Mouse (Mus musculus) layer of hippocampus, adult 2 months (tissue): ENCODE data around the gene Snx21. TPM values are rescaled to one million over a fixed set of nuclear protein-coding genes. Genes with fewer than 3 reads are reported as not detected.
A peak's percentile ranks its signal among the peaks of the same experiment; 100 is the strongest.

Experiments
- DNase-seq, 2 experiments: peaks; one replicate each; pipeline ENCODE4 v3.0.0; 2022; ENCODE audit warnings: low spot score in 2 of 2
- H3K27ac ChIP-seq: fragments of 200-600 bp; 2 replicates; pipeline ENCODE4 v1.8.1; 2022
- H3K4me3 ChIP-seq: fragments of 200-600 bp; 2 replicates; pipeline ENCODE4 v1.8.1; 2022; ENCODE audit warnings: mild to moderate bottlenecking
- CTCF ChIP-seq: fragments of 200-600 bp; conservative IDR thresholded peaks from 2 replicates; pipeline ENCODE4 v1.8.1; 2022; ENCODE audit warnings: antibody characterized with exemption, mild to moderate bottlenecking, moderate library complexity
- total RNA-seq, 2 experiments: library from RNA; stranded (reverse); gene quantifications; 2 replicates each; pipeline ENCODE4 v1.2.3; 2021

The Snx21 gene
- total RNA-seq, 2 experiments from 2014 or later = 39.8 TPM

- H3K27ac ChIP-seq = no peak overlapping the region
- H3K4me3 ChIP-seq = no peak overlapping the region
- no peak for TF ChIP-seq CTCF
- DNase-seq = no peak
These were observed 21.0 kb downstream of the Snx21 start for GRCm38 (mm10) chr2:164806614-164807013.

GRCm38 (mm10) chr2:164813557-164813956, 27.9 kb downstream of the Snx21 start:
- Histone ChIP-seq H3K27ac (no peak overlapping the region), H3K4me3 (no peak overlapping the region)
- DNase-seq = no peak
- TF ChIP-seq CTCF = no peak

GRCm38 (mm10) chr2:164815348-164815747, 29.7 kb downstream of the Snx21 start:
- DNase-seq = no peak
- Histone ChIP-seq H3K4me3 (no peak overlapping the region), H3K27ac (no peak overlapping the region)
- TF ChIP-seq CTCF = no peak

GRCm38 (mm10) chr2:164815821-164816220, 30.2 kb downstream of the Snx21 start:
- DNase-seq = no peak
- no peak overlapping the region for H3K4me3 ChIP-seq
- no peak overlapping the region for H3K27ac ChIP-seq
- no peak for TF ChIP-seq CTCF

- Histone ChIP-seq H3K4me3 (no peak overlapping the region), H3K27ac (no peak overlapping the region)
- DNase-seq = no peak
- TF ChIP-seq CTCF = no peak
These were observed 31.6 kb downstream of the Snx21 start for GRCm38 (mm10) chr2:164817206-164817605.

- no peak for DNase-seq
- Histone ChIP-seq H3K4me3 (no peak overlapping the region), H3K27ac (no peak overlapping the region)
- 0 out of 2 replicates have a peak, but pooled peaks have one; percentile 7 for TF ChIP-seq CTCF
These were observed 32.1 kb downstream of the Snx21 start for GRCm38 (mm10) chr2:164817703-164818102.

- Histone ChIP-seq H3K27ac (no peak overlapping the region), H3K4me3 (no peak overlapping the region)
- 0 out of 2 replicates have a peak, but pooled peaks have one; percentile 20 for TF ChIP-seq CTCF
- DNase-seq = no peak
These were observed 35.4 kb downstream of the Snx21 start for GRCm38 (mm10) chr2:164821060-164821459.

- peak; percentile 15; the same call in 1 of the 2 replicates for TF ChIP-seq CTCF
- Histone ChIP-seq H3K4me3 (peak within 1 kb of the TSS; percentile 63), H3K27ac (peak within 1 kb of the TSS; percentile 94)
- DNase-seq = peak; percentile 99 to 100
These were observed 37.1 kb downstream of the Snx21 start, which contains the start of gene Zswim1 for GRCm38 (mm10) chr2:164822636-164823165. Zswim1 (plus strand) TSS chr2:164822686.

GRCm38 (mm10) chr2:164823181-164823585, 37.6 kb downstream of the Snx21 start:
- Histone ChIP-seq H3K4me3 (peak overlapping the region; percentile 63), H3K27ac (peak overlapping the region; percentile 94)
- TF ChIP-seq CTCF = peak; percentile 45
- DNase-seq = peak in 1 of 2 experiments; percentile 29

- H3K27ac ChIP-seq = no peak overlapping the region
- no peak for TF ChIP-seq CTCF
- peak overlapping the region; percentile 63 for H3K4me3 ChIP-seq
- no peak for DNase-seq
These were observed 38.3 kb downstream of the Snx21 start for GRCm38 (mm10) chr2:164823969-164824368.

GRCm38 (mm10) chr2:164825521-164825920, 39.9 kb downstream of the Snx21 start:
- TF ChIP-seq CTCF = no peak
- Histone ChIP-seq H3K4me3 (no peak overlapping the region; the same call in 1 of the 2 replicates), H3K27ac (no peak overlapping the region)
- no peak for DNase-seq

GRCm38 (mm10) chr2:164827146-164827850, 41.7 kb downstream of the Snx21 start:
- no peak overlapping the region for H3K4me3 ChIP-seq
- DNase-seq = no peak
- TF ChIP-seq CTCF = no peak
- H3K27ac ChIP-seq = no peak overlapping the region

- no peak for TF ChIP-seq CTCF
These were observed 42.8 kb downstream of the Snx21 start, which contains the start of gene Spata25 for GRCm38 (mm10) chr2:164828437-164828836. Spata25 (minus strand) TSS chr2:164828537.

GRCm38 (mm10) chr2:164829090-164829489, 43.5 kb downstream of the Snx21 start:
- DNase-seq = no peak
- Histone ChIP-seq H3K4me3 (no peak overlapping the region), H3K27ac (no peak overlapping the region)
- no peak for TF ChIP-seq CTCF

More at GRCm38 (mm10) chr2:164828437-164828836, 42.8 kb downstream of the Snx21 start, which contains the start of gene Spata25:
- DNase-seq = no peak
- Histone ChIP-seq H3K4me3 (no peak within 1 kb of the TSS), H3K27ac (no peak within 1 kb of the TSS)
